Mouse (Mus musculus) heart, adult 2 months (tissue): ENCODE results near the gene Rabep2.

Source experiments
- CTCF ChIP-seq: fragments of 200-600 bp; IDR thresholded peaks from 2 replicates; pipeline ENCODE4 v1.8.1; 2022; ENCODE audit warnings: antibody characterized with exemption, mild to moderate bottlenecking, moderate library complexity
- EP300 ChIP-seq: fragments of 200-500 bp; IDR thresholded peaks from 2 replicates; pipeline ENCODE4 v1.6.1; 2011; ENCODE audit warnings: low read depth, low read length, control low read depth; ENCODE audit not compliant: insufficient read depth
- POLR2A ChIP-seq: fragments of 200-500 bp; IDR thresholded peaks from 2 replicates; pipeline ENCODE4 v1.6.1; 2011; ENCODE audit warnings: mild to moderate bottlenecking, low read depth, low read length, control low read depth; ENCODE audit not compliant: insufficient read depth

GRCm38 (mm10) chr7:126443997-126444396 is 15.4 kb downstream of the Rabep2 start:
- TF ChIP-seq CTCF (no peak), POLR2A (no peak), EP300 (no peak)
